Mouse (Mus musculus): ENCODE results near the gene Reep3. TPM values are rescaled to one million over a fixed set of nuclear protein-coding genes. Genes with fewer than 3 reads are reported as not detected.
A peak's percentile ranks its signal among the peaks of the same experiment; 100 is the strongest.

Gene Reep3
- polyA plus RNA-seq, 1 experiment from 2014 or later, result 23.2 TPM

- no peak for ATAC-seq (ENCODE audit: extremely low read depth, insufficient number of reproducible peaks, low FRiP score, low TSS enrichment)
- 49% methylated on average over 4 of the region's 4 CpGs for WGBS
- Histone ChIP-seq H3K27me3 (replicated peaks) (no peaks in the 10 kb centered on the region), H3K27ac (replicated peaks) (peak overlapping the region; percentile 68), H3K4me3 (no peak overlapping the region), H3K36me3 (no peaks in the 10 kb centered on the region), H3K9ac (0 out of 2 replicates have a peak overlapping the region, but pooled peaks have one; percentile 52), H3K4me1 (peaks cover 48% of the 10 kb centered on the region), H3K4me2 (no peak overlapping the region), H3K9me3 (no peaks in the 10 kb centered on the region)
Measured at GRCm38 (mm10) chr10:67079030-67079429, 17.7 kb downstream of the Reep3 start.

- Histone ChIP-seq H3K4me3 (no peak overlapping the region), H3K36me3 (no peaks in the 10 kb centered on the region), H3K9ac (0 out of 2 replicates have a peak overlapping the region, but pooled peaks have one; percentile 24), H3K27me3 (replicated peaks) (no peaks in the 10 kb centered on the region), H3K4me1 (peaks cover 37% of the 10 kb centered on the region), H3K9me3 (no peaks in the 10 kb centered on the region), H3K27ac (replicated peaks) (no peak overlapping the region), H3K4me2 (no peak overlapping the region)
- no peak for ATAC-seq (ENCODE audit: extremely low read depth, insufficient number of reproducible peaks, low FRiP score, low TSS enrichment)
- WGBS, result 66% methylated on average over 21 of the region's 21 CpGs
Measured at GRCm38 (mm10) chr10:67075931-67076878, 20.5 kb downstream of the Reep3 start.

- no peak overlapping the region for H3K9ac ChIP-seq
- no peak overlapping the region for H3K4me2 ChIP-seq
- ATAC-seq (ENCODE audit: extremely low read depth, insufficient number of reproducible peaks, low FRiP score, low TSS enrichment), result no peak
- H3K9me3 ChIP-seq, result no peaks in the 10 kb centered on the region
- 91% methylated on average over 8 of the region's 8 CpGs for WGBS
- H3K4me3 ChIP-seq, result no peak overlapping the region
- no peaks in the 10 kb centered on the region for H3K36me3 ChIP-seq
- H3K27ac ChIP-seq (replicated peaks), result no peak overlapping the region
- H3K4me1 ChIP-seq, result peaks cover 25% of the 10 kb centered on the region
- H3K27me3 ChIP-seq (replicated peaks), result no peaks in the 10 kb centered on the region
Measured at GRCm38 (mm10) chr10:67073577-67073976, 23.2 kb downstream of the Reep3 start.

DNA sequence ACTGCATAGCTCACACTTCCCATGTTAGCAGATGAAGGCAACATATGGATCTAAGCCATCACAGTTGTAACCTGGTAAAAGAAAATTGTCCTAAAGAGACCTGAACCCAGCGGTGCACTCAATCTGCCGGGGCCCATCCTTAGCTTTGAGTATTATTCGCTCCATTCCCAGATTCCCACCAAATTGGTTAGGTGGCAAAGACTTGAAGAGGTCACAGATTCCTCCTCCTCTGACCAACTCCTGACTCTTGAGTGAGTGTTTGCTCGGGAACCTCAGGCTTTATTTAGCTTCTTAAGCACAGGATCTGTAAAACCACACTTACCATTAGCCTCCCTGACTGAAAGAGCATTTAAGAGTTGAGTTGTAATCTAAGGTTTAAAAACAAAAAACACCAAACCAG, 24.1 kb downstream of the Reep3 start:
- no peak overlapping the region for H3K4me3 ChIP-seq
- WGBS, result 76% methylated on average over 4 of the region's 4 CpGs
- H3K9ac ChIP-seq, result no peak overlapping the region
- H3K36me3 ChIP-seq, result peaks cover 5% of the 10 kb centered on the region; the same call in 1 of the 2 replicates
- ATAC-seq (ENCODE audit: extremely low read depth, insufficient number of reproducible peaks, low FRiP score, low TSS enrichment), result no peak
- no peaks in the 10 kb centered on the region for H3K9me3 ChIP-seq
- no peaks in the 10 kb centered on the region for H3K27me3 ChIP-seq (replicated peaks)
- no peak overlapping the region for H3K27ac ChIP-seq (replicated peaks)
- H3K4me2 ChIP-seq, result no peak overlapping the region
- H3K4me1 ChIP-seq, result peaks cover 23% of the 10 kb centered on the region

DNA sequence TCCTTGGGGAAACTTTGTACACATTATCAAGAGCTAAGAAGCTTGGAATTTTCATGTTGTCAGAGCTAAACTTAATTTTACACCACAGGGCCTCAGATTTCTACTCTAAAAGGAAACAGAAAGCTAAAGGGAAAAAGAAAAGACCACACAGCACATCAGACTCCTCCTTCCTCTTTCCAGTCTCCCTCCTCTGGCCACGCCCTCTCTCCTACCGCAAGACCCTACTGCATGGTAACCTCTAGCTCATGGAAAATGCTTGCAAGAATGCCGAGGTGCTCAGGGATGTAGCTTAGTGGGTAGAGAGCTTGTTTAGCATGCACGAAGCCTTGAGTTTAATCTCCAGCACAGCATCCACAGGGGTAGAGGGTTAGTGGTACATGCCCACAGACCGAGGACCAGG, 24.9 kb downstream of the Reep3 start:
- WGBS, result 66% methylated on average over 5 of the region's 5 CpGs
- no peak overlapping the region for H3K4me3 ChIP-seq
- no peaks in the 10 kb centered on the region for H3K9me3 ChIP-seq
- H3K4me1 ChIP-seq, result peaks cover 23% of the 10 kb centered on the region
- no peak for ATAC-seq (ENCODE audit: extremely low read depth, insufficient number of reproducible peaks, low FRiP score, low TSS enrichment)
- peaks cover 5% of the 10 kb centered on the region; the same call in 1 of the 2 replicates for H3K36me3 ChIP-seq
- no peak overlapping the region for H3K27ac ChIP-seq (replicated peaks)
- no peak overlapping the region for H3K9ac ChIP-seq
- H3K27me3 ChIP-seq (replicated peaks), result no peaks in the 10 kb centered on the region
- no peak overlapping the region for H3K4me2 ChIP-seq

- 73% methylated on average over 4 of the region's 4 CpGs for WGBS
- no peak overlapping the region for H3K4me2 ChIP-seq
- no peak overlapping the region for H3K9ac ChIP-seq
- no peak for ATAC-seq (ENCODE audit: extremely low read depth, insufficient number of reproducible peaks, low FRiP score, low TSS enrichment)
- no peak overlapping the region for H3K4me3 ChIP-seq
- no peaks in the 10 kb centered on the region for H3K9me3 ChIP-seq
- H3K36me3 ChIP-seq, result peaks cover 5% of the 10 kb centered on the region; the same call in 1 of the 2 replicates
- no peaks in the 10 kb centered on the region for H3K27me3 ChIP-seq (replicated peaks)
- H3K27ac ChIP-seq (replicated peaks), result no peak overlapping the region
- H3K4me1 ChIP-seq, result peaks cover 19% of the 10 kb centered on the region
Measured at GRCm38 (mm10) chr10:67071389-67071788, 25.4 kb downstream of the Reep3 start.

DNA sequence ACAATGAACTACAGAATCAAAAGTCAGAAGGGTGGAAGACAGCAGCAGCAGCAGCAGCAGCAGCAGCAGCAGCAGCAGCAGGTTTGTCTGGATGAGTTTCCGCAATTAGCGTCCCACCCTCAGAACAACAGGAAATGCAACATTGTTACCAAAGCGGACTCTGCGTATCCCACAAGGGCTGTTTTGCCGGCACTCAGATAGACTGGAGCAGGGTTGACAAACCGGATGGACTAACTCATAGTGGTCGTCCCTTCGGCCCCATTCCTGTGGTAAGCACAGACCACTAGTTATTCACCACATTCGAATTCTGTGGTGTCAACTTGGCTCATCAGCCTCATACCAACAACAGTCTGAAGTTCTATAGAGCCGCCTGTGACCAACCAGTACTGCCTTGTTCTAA, 27.7 kb downstream of the Reep3 start:
- H3K4me1 ChIP-seq, result peaks cover 32% of the 10 kb centered on the region
- no peak overlapping the region for H3K27ac ChIP-seq (replicated peaks)
- no peak for ATAC-seq (ENCODE audit: extremely low read depth, insufficient number of reproducible peaks, low FRiP score, low TSS enrichment)
- H3K4me3 ChIP-seq, result no peak overlapping the region
- peaks cover 5% of the 10 kb centered on the region; the same call in 1 of the 2 replicates for H3K36me3 ChIP-seq
- no peaks in the 10 kb centered on the region for H3K9me3 ChIP-seq
- H3K4me2 ChIP-seq, result no peak overlapping the region
- WGBS, result 71% methylated on average over 10 of the region's 10 CpGs
- no peaks in the 10 kb centered on the region for H3K27me3 ChIP-seq (replicated peaks)
- no peak overlapping the region for H3K9ac ChIP-seq

- Histone ChIP-seq H3K4me2 (no peak overlapping the region), H3K9ac (no peak overlapping the region), H3K4me3 (no peak overlapping the region), H3K27ac (replicated peaks) (no peak overlapping the region), H3K36me3 (peaks cover 5% of the 10 kb centered on the region; the same call in 1 of the 2 replicates), H3K9me3 (no peaks in the 10 kb centered on the region), H3K4me1 (peaks cover 31% of the 10 kb centered on the region), H3K27me3 (replicated peaks) (no peaks in the 10 kb centered on the region)
- 86% methylated on average over 3 of the region's 3 CpGs for WGBS
- no peak for ATAC-seq (ENCODE audit: extremely low read depth, insufficient number of reproducible peaks, low FRiP score, low TSS enrichment)
Measured at GRCm38 (mm10) chr10:67066421-67066820, 30.3 kb downstream of the Reep3 start.

- Histone ChIP-seq H3K4me3 (no peak overlapping the region), H3K9me3 (no peaks in the 10 kb centered on the region), H3K36me3 (peaks cover 5% of the 10 kb centered on the region; the same call in 1 of the 2 replicates), H3K27ac (replicated peaks) (no peak overlapping the region; the same call in 1 of the 2 replicates), H3K4me1 (peaks cover 35% of the 10 kb centered on the region), H3K27me3 (replicated peaks) (no peaks in the 10 kb centered on the region), H3K4me2 (no peak overlapping the region), H3K9ac (no peak overlapping the region)
- 58% methylated on average over 5 of the region's 5 CpGs for WGBS
- ATAC-seq (ENCODE audit: extremely low read depth, insufficient number of reproducible peaks, low FRiP score, low TSS enrichment), result no peak
Measured at GRCm38 (mm10) chr10:67065927-67066326, 30.8 kb downstream of the Reep3 start.

DNA sequence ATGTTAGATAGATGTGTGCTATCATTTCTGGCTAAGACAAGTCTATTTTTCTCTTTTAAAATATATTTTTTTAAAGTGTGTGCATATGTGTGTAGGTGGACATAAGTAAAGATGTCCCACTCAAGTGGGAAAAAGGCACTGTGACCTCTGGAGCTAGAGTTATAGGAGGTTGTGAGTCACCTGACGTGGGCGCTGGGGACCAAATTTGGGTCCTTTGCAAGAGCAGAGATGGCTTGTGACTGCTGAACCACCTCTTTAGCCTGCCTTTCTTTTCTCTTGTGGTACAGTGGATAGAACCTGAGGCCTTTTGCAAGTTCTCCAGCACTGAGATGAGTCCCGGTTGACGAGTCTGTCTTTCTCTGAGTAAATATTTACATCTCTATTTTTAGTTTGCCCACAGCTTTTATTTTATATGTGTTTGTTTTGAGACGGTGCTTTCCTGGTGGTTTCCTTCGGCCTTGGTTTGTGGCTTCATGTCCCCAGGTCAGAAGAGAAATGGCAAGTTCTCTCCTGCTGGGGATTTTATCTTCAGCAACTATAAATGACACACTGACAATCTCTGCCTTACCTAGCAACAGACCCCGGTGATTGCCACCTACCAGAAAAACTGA, 31.4 kb downstream of the Reep3 start:
- no peak for ATAC-seq (ENCODE audit: extremely low read depth, insufficient number of reproducible peaks, low FRiP score, low TSS enrichment)
- WGBS, result 68% methylated on average over 7 of the region's 7 CpGs
- no peak overlapping the region for H3K9ac ChIP-seq
- no peak overlapping the region for H3K4me2 ChIP-seq
- H3K27me3 ChIP-seq (replicated peaks), result no peaks in the 10 kb centered on the region
- no peaks in the 10 kb centered on the region for H3K9me3 ChIP-seq
- H3K36me3 ChIP-seq, result peaks cover 5% of the 10 kb centered on the region; the same call in 1 of the 2 replicates
- H3K27ac ChIP-seq (replicated peaks), result peak overlapping the region; percentile 13; the same call in 1 of the 2 replicates
- H3K4me1 ChIP-seq, result peaks cover 35% of the 10 kb centered on the region
- no peak overlapping the region for H3K4me3 ChIP-seq

DNA sequence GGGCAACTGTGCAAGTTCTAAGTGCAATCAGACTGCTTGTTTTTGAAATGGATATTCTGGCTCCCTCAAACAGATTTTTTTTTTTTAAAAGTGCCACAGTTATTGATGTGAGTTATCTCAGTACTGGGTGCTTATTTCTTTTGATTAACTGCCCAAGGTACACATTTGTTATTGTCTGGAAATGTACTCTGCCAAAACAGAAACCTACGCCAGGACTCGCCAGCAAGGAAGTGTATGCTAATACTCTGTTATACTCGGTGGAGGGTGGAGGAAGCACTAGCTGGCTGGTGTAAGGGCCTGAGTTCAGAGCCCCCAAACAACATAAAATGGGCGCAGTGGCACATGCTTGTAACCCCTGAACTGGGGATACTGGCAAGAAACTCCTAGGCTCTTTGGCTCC, 34.9 kb downstream of the Reep3 start:
- ATAC-seq (ENCODE audit: extremely low read depth, insufficient number of reproducible peaks, low FRiP score, low TSS enrichment), result no peak
- Histone ChIP-seq H3K4me2 (peak overlapping the region; percentile 30; the same call in 1 of the 2 replicates), H3K4me1 (peaks cover 54% of the 10 kb centered on the region), H3K27ac (replicated peaks) (peak overlapping the region; percentile 67), H3K27me3 (replicated peaks) (no peaks in the 10 kb centered on the region), H3K36me3 (no peaks in the 10 kb centered on the region), H3K9me3 (no peaks in the 10 kb centered on the region), H3K9ac (peak overlapping the region; percentile 42; the same call in 1 of the 2 replicates), H3K4me3 (no peak overlapping the region)
- WGBS, result 50% methylated on average over 4 of the region's 4 CpGs
